Mouse (Mus musculus) kidney, embryonic 15.5 days (tissue): ENCODE data around the gene Nedd9. TPM values are rescaled to one million over a fixed set of nuclear protein-coding genes. Genes with fewer than 3 reads are reported as not detected.

ENCODE experiments used
- ATAC-seq: fragments of 200-750 bp; cut with Nextera tagmentation; replicated peaks from 2 replicates; pipeline ENCODE4 v1.8.0; 2017; ENCODE audit warnings: moderate TSS enrichment; ENCODE audit not compliant: low FRiP score
- H3K27ac ChIP-seq: fragments of 300-500 bp; sonication (generic); 2 replicates; pipeline ENCODE4 v1.5.1; 2015; ENCODE audit warnings: mild to moderate bottlenecking, inconsistent platforms
- H3K27me3 ChIP-seq: fragments of 300-500 bp; sonication (generic); 2 replicates; pipeline ENCODE4 v1.6.1; 2015; ENCODE audit warnings: inconsistent platforms
- H3K36me3 ChIP-seq: fragments of 300-500 bp; sonication (generic); 2 replicates; pipeline ENCODE4 v1.6.1; 2015; ENCODE audit warnings: inconsistent platforms
- H3K4me1 ChIP-seq: fragments of 300-500 bp; sonication (generic); 2 replicates; pipeline ENCODE4 v1.6.1; 2015; ENCODE audit warnings: inconsistent platforms
- H3K4me2 ChIP-seq: fragments of 300-500 bp; sonication (generic); 2 replicates; pipeline ENCODE4 v1.6.1; 2015; ENCODE audit warnings: moderate library complexity, mild to moderate bottlenecking, inconsistent platforms
- H3K4me3 ChIP-seq: fragments of 300-500 bp; sonication (generic); replicated peaks from 2 replicates; pipeline ENCODE4 v1.5.1; 2015; ENCODE audit warnings: mild to moderate bottlenecking, inconsistent platforms
- H3K9ac ChIP-seq: fragments of 300-500 bp; sonication (generic); 2 replicates; pipeline ENCODE4 v1.6.1; 2015; ENCODE audit warnings: mild to moderate bottlenecking, inconsistent platforms
- H3K9me3 ChIP-seq: fragments of 300-500 bp; sonication (generic); replicated peaks from 2 replicates; pipeline ENCODE4 v1.6.1; 2016; ENCODE audit warnings: inconsistent platforms
- WGBS: fragments of 180-500 bp; shearing (Covaris S2); methylation state at CpG from one replicate; pipeline ENCODE4 v1.1.7; 2015; ENCODE audit warnings: mixed read lengths; 5-methylcytosine and 5-hydroxymethylcytosine counted together
- polyA plus RNA-seq: library from polyadenylated mRNA; unstranded; fragments of >200 nt; fragmentation: Nextera tagmentation; extraction: Ambion mirVana; gene quantifications from 2 replicates; pipeline ENCODE4 v1.2.1, GENCODE M21; 2015

Nedd9 gene
- 22.8 and 23.8 TPM in 2 replicates for polyA plus RNA-seq

DNA sequence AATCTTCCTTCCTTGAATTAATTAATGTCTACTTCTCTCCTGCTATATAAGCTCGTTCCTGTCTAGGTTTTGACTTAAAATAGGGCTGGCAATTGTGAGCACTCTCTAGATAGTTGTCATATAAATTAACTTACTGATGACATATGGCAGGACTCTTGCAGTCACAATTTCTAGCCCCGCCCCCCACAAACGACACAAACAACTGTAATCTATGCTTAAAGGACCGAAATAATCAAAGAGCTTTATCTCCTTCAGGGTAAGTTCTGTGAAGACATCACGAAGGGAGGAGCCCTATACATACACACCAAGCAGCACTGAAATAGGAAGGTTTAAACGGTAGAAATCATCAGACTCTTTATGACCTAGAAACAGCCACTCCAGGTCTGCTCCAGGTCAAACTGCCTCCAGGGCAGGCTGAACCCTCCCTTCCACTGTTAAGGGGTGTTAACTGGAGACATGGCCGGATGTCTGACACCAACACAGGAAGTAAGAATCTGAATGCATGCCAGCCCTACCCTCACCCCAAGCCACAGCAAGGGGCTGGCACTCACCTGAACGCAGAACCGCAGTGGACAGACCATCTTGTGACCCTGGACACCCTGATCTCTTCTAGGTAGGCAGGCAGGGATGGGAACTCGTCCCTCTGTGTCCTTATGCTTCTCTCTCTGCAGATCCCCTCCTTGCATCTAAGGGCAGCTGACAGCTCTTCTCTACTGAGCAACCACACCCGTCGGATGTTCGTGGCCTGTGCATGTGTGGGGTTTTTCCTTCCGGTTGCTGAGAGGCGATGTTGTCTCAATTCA is at the start of gene Nedd9:
Gene Nedd9 (minus strand): TSS at position 757 of the 803 bp plus-strand sequence.
- H3K4me2 ChIP-seq, result no peak within 1 kb of the TSS

DNA sequence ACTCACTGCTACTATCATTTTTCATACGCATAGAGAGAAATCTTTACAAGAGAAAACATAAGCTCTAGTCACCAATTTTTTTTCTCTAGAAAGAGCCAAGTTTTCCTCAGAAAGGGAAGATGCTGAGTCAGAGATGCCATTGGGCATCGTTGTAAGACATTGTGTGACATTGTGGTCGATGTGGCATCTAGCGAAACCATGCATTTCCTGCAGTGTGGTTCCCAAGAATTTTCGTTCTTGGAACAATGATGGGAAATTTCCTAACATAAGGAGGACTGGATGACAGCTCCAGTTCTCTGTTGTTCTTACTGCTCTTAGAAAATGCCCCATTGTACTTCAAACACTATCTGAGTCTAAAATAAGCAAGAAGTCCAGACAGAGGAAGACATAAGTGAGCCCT is 45.5 kb upstream of the Nedd9 start:
- Histone ChIP-seq H3K9ac (no peak overlapping the region), H3K9me3 (no peaks in the 10 kb centered on the region), H3K4me3 (no peak overlapping the region), H3K27ac (no peak overlapping the region), H3K36me3 (no peaks in the 10 kb centered on the region), H3K27me3 (no peaks in the 10 kb centered on the region), H3K4me1 (no peaks in the 10 kb centered on the region), H3K4me2 (no peak overlapping the region)
- 82% methylated on average over 5 of the region's 5 CpGs for WGBS
- no peak for ATAC-seq

More for the DNA sequence above, at the start of gene Nedd9:
- WGBS, result 57% methylated on average over 15 of the region's 15 CpGs
- H3K9ac ChIP-seq, result no peak within 1 kb of the TSS
- no peaks in the 10 kb centered on the region for H3K27me3 ChIP-seq
- ATAC-seq, result no peak
- no peaks in the 10 kb centered on the region for H3K9me3 ChIP-seq
- peak within 1 kb of the TSS; percentile 54; the same call in 1 of the 2 replicates for H3K27ac ChIP-seq
- peaks cover 13% of the 10 kb centered on the region for H3K4me1 ChIP-seq
- no peaks in the 10 kb centered on the region for H3K36me3 ChIP-seq
- no peak within 1 kb of the TSS for H3K4me3 ChIP-seq

DNA sequence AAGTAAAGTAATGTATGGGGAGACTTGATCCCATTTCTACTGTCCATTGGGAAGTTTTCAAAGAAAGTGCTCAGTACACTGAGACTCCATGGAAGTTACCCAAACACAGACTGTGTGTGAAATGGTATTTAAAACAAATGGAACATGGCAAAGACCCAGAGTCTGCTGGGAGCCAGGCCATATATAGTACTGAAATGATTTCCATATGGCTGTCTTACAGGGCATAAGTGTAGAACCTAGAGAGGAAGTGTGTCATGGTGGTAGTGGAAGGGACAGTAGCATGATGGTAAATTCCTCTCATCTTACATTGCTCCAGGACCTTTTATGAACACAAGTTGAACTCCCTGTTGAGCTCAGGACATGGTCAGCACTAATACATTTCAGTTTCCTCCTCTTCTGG is 43.2 kb upstream of the Nedd9 start:
- Histone ChIP-seq H3K9me3 (no peaks in the 10 kb centered on the region), H3K4me2 (no peak overlapping the region), H3K4me3 (no peak overlapping the region), H3K9ac (no peak overlapping the region), H3K27me3 (no peaks in the 10 kb centered on the region), H3K4me1 (no peaks in the 10 kb centered on the region), H3K27ac (no peak overlapping the region), H3K36me3 (no peaks in the 10 kb centered on the region)
- no peak for ATAC-seq

GRCm38 (mm10) chr13:41524208-41524607 is 37.0 kb upstream of the Nedd9 start:
- Histone ChIP-seq H3K9ac (no peak overlapping the region), H3K27me3 (no peaks in the 10 kb centered on the region), H3K27ac (no peak overlapping the region), H3K4me3 (no peak overlapping the region), H3K4me1 (no peaks in the 10 kb centered on the region), H3K9me3 (no peaks in the 10 kb centered on the region), H3K4me2 (no peak overlapping the region), H3K36me3 (no peaks in the 10 kb centered on the region)
- WGBS, result 91% methylated on average over 11 of the region's 11 CpGs
- ATAC-seq, result no peak

DNA sequence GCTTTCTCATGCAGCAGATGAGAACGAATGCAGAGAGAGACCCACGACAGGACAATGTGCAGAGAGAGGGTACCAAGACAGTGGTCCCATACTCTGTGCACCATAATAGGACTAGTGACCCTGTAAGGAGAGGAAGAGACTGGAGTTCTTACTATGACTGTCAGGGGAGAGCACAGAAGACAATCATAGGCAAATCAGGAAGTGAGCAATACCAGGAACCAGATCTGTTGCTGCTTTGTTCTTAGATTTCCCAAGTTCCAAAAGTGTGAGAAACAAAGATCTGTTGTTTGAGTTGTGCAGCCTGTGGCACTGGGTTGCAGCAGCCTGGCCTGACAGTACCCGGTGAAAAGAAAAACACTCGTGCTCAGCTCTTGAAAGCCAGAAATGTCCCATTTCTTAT is 34.1 kb upstream of the Nedd9 start:
- H3K9me3 ChIP-seq, result no peaks in the 10 kb centered on the region
- no peak overlapping the region for H3K4me2 ChIP-seq
- H3K27ac ChIP-seq, result no peak overlapping the region
- no peak for ATAC-seq
- H3K4me1 ChIP-seq, result peaks cover 2% of the 10 kb centered on the region; the same call in 1 of the 2 replicates
- no peak overlapping the region for H3K9ac ChIP-seq
- no peaks in the 10 kb centered on the region for H3K36me3 ChIP-seq
- 90% methylated on average over 4 of the region's 4 CpGs for WGBS
- no peaks in the 10 kb centered on the region for H3K27me3 ChIP-seq
- no peak overlapping the region for H3K4me3 ChIP-seq

GRCm38 (mm10) chr13:41520549-41521161 is 33.5 kb upstream of the Nedd9 start:
- H3K9me3 ChIP-seq, result no peaks in the 10 kb centered on the region
- no peak overlapping the region for H3K9ac ChIP-seq
- H3K4me1 ChIP-seq, result peaks cover 2% of the 10 kb centered on the region; the same call in 1 of the 2 replicates
- no peak overlapping the region for H3K27ac ChIP-seq
- H3K27me3 ChIP-seq, result no peaks in the 10 kb centered on the region
- H3K36me3 ChIP-seq, result no peaks in the 10 kb centered on the region
- WGBS, result 87% methylated on average over 5 of the region's 5 CpGs
- no peak overlapping the region for H3K4me2 ChIP-seq
- no peak for ATAC-seq
- H3K4me3 ChIP-seq, result no peak overlapping the region

- no peaks in the 10 kb centered on the region for H3K36me3 ChIP-seq
These were observed 32.6 kb upstream of the Nedd9 start for GRCm38 (mm10) chr13:41519792-41520191.

GRCm38 (mm10) chr13:41517193-41517592 is 30.0 kb upstream of the Nedd9 start:
- Histone ChIP-seq H3K4me2 (no peak overlapping the region), H3K9ac (no peak overlapping the region), H3K36me3 (no peaks in the 10 kb centered on the region), H3K9me3 (no peaks in the 10 kb centered on the region), H3K27me3 (no peaks in the 10 kb centered on the region), H3K27ac (no peak overlapping the region), H3K4me1 (peaks cover 19% of the 10 kb centered on the region), H3K4me3 (no peak overlapping the region)
- WGBS, result 83% methylated on average over 4 of the region's 4 CpGs
- no peak for ATAC-seq

More at GRCm38 (mm10) chr13:41519792-41520191, 32.6 kb upstream of the Nedd9 start:
- no peak overlapping the region for H3K4me3 ChIP-seq
- H3K27ac ChIP-seq, result no peak overlapping the region
- no peaks in the 10 kb centered on the region for H3K9me3 ChIP-seq
- no peak overlapping the region for H3K9ac ChIP-seq
- WGBS, result 83% methylated on average over 4 of the region's 4 CpGs
- H3K4me2 ChIP-seq, result no peak overlapping the region
- peaks cover 10% of the 10 kb centered on the region; the same call in 1 of the 2 replicates for H3K4me1 ChIP-seq
- no peak for ATAC-seq
- H3K27me3 ChIP-seq, result no peaks in the 10 kb centered on the region

DNA sequence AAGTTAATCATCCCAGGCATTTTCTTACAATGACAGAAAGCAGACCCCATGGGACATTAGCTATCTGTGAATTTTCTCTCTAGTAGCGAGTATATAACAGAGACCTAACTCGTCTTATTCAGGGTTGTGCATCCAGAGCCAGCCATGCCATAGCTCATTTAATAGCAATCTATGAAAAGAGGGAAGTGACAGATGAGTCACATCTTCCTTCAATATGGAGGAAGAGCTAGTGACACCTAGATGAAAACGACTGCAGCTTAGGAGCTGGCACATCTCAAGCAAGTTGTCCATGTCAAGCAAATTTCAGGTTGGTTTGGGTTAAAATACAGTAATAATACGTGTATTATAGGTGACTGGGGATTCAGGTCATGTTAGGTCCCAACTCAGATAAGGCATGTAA is 28.6 kb upstream of the Nedd9 start:
- Histone ChIP-seq H3K36me3 (no peaks in the 10 kb centered on the region), H3K27ac (no peak overlapping the region), H3K27me3 (no peaks in the 10 kb centered on the region), H3K4me1 (peaks cover 30% of the 10 kb centered on the region), H3K9me3 (no peaks in the 10 kb centered on the region), H3K4me3 (no peak overlapping the region), H3K4me2 (no peak overlapping the region), H3K9ac (no peak overlapping the region)
- no peak for ATAC-seq
- 77% methylated on average over 4 of the region's 4 CpGs for WGBS

DNA sequence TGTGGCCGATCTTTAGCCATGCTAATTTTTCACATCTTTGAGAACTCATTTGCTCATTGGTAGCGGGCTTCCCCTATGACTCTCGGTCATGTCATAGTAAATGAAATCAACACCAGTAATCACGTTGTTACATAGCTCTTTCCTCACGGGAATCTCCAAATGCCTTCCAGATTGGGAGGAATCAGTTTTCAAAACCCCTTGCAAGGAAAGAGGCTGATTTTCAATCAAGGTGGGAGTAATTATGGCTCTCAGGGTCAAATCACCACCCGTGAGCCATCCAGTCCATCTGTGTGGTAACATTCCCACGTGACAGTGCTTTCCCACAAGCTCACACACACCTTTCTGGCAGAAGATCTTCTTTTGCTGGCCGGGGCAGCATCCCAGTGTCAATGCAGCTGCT is 27.8 kb upstream of the Nedd9 start:
- no peak overlapping the region for H3K9ac ChIP-seq
- H3K4me1 ChIP-seq, result peaks cover 33% of the 10 kb centered on the region
- H3K9me3 ChIP-seq, result no peaks in the 10 kb centered on the region
- H3K27me3 ChIP-seq, result no peaks in the 10 kb centered on the region
- WGBS, result 35% methylated on average over 8 of the region's 8 CpGs
- no peaks in the 10 kb centered on the region for H3K36me3 ChIP-seq
- no peak overlapping the region for H3K4me3 ChIP-seq
- no peak overlapping the region for H3K4me2 ChIP-seq
- ATAC-seq, result no peak
- H3K27ac ChIP-seq, result no peak overlapping the region

- no peak for ATAC-seq
- H3K4me2 ChIP-seq, result no peak overlapping the region
- H3K27me3 ChIP-seq, result no peaks in the 10 kb centered on the region
- peaks cover 33% of the 10 kb centered on the region for H3K4me1 ChIP-seq
- H3K36me3 ChIP-seq, result no peaks in the 10 kb centered on the region
- no peak overlapping the region for H3K9ac ChIP-seq
- 90% methylated on average over 3 of the region's 3 CpGs for WGBS
- no peaks in the 10 kb centered on the region for H3K9me3 ChIP-seq
- H3K27ac ChIP-seq, result no peak overlapping the region
- no peak overlapping the region for H3K4me3 ChIP-seq
These were observed 26.3 kb upstream of the Nedd9 start for GRCm38 (mm10) chr13:41513456-41513855.

- no peak overlapping the region for H3K9ac ChIP-seq
- H3K4me2 ChIP-seq, result no peak overlapping the region
- H3K36me3 ChIP-seq, result no peaks in the 10 kb centered on the region
- no peak overlapping the region for H3K4me3 ChIP-seq
- H3K9me3 ChIP-seq, result no peaks in the 10 kb centered on the region
- no peaks in the 10 kb centered on the region for H3K27me3 ChIP-seq
- H3K4me1 ChIP-seq, result peaks cover 33% of the 10 kb centered on the region
- ATAC-seq, result no peak
- WGBS, result 28% methylated on average over 4 of the region's 4 CpGs
- 0 out of 2 replicates have a peak overlapping the region, but pooled peaks have one; percentile 19 for H3K27ac ChIP-seq
These were observed 25.1 kb upstream of the Nedd9 start for GRCm38 (mm10) chr13:41512243-41512642.
